Mouse (Mus musculus) right cerebral cortex, adult 18-20 months (tissue): ENCODE measurements around the gene 1600014C23Rik.

Source experiments
- DNase-seq: peaks from one replicate; pipeline ENCODE4 v3.0.0; 2022; ENCODE audit warnings: mixed read lengths

1600014C23Rik gene

GRCm38 (mm10) chr17:45751359-45751758 is 17.7 kb upstream of the 1600014C23Rik start:
- DNase-seq, result no peak

DNA sequence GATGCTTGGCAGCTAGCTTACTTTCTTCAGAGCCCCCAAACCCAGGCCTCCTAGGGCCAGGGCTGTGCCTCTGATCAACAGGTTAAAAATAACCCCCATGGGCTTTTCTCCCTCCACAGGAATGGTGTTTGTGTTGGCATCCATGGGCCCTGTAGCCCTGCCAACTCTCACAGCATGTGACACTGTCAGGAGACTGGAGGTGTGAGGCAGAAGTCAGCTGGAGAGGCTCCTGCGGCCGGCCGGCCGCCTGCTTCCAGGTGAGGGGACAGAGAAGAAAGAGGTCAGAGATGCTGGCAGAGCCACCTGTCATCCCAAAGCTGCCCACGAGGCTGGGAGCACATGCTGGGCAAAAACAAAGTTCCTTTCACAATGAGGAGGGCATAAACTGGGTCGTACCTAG is 15.5 kb upstream of the 1600014C23Rik start:
- no peak for DNase-seq

GRCm38 (mm10) chr17:45747858-45748785 is 14.5 kb upstream of the 1600014C23Rik start:
- peak; percentile 49 for DNase-seq

- no peak for DNase-seq
These were observed 13.6 kb upstream of the 1600014C23Rik start for GRCm38 (mm10) chr17:45747293-45747692.

DNA sequence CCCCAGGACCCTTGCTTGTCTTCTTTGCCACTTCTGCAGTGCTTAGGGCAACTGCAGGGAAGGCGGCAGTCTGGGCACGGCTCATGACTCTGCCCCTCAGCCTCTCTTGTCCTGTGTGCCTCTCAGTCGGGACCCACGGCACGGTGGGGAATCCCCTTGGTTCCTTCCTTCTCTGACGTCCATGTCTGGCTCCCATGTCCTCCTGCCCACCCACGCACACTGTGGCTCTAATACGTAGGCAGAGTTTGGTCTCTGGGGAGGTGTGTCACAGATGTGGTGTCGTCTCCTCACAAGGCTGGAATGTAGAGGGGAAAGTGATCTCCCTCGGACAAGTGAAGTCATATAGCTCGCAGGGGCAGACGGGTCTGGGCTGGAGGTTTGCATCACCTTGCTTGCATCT is 13.1 kb upstream of the 1600014C23Rik start:
- no peak for DNase-seq

DNA sequence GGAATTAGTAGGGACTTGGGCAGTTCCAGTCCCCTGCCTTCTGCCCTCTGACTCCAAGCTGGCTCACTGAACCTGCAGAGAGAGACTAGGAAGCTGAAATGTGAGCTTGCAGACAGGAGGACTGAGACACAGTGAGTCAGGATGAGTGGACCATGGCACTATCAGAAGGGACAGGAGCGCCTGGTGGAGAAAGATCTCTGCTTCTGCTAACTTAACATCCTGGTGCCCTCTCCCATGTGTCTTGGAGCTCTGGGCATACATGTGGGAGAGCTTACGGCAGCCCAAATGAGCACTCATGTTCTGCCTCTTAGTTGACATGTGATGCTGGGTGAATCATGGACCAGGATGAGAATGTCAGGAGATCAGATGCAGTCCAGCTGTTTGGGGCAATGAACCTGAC is 12.0 kb upstream of the 1600014C23Rik start:
- no peak for DNase-seq

DNA sequence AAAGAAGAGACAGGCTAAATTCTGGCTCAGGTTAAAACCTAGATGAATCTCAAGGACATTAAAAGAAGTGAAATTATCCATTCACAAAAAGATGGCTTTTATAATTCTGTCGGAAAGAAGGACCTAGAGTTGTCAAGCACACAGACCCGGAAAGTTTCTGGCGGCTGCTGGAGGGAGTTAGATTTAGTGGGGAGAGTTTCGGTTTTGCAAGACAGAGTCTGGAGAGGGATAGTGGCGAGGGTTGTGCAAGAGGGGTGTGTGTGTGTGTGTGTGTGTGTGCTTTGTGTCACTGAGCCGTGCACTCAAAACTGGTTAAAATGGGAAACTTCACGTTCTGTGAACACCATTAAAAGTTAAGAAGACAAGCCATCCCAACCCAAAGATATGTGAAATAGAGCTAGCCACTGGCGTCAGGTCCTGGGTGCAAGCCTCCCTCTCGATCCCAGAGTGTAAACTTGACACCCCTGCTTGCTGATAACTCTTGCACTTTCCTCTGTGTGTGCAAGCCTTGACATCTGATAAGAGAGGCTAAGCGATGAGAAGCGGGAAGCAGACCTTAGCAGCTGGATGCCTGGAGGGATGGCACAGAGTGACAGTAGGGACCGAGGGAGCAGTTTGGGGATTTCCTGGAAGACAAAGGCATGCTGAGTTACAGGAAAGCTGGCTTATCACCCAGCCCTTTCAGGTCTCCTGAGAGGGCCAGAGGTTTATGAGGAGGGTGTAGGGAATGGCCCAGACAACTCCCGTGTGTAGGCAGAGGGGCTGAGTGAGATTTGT is 8.9 kb upstream of the 1600014C23Rik start:
- DNase-seq, result no peak

- DNase-seq, result no peak
These were observed 3.5 kb upstream of the 1600014C23Rik start for GRCm38 (mm10) chr17:45737078-45737601.

DNA sequence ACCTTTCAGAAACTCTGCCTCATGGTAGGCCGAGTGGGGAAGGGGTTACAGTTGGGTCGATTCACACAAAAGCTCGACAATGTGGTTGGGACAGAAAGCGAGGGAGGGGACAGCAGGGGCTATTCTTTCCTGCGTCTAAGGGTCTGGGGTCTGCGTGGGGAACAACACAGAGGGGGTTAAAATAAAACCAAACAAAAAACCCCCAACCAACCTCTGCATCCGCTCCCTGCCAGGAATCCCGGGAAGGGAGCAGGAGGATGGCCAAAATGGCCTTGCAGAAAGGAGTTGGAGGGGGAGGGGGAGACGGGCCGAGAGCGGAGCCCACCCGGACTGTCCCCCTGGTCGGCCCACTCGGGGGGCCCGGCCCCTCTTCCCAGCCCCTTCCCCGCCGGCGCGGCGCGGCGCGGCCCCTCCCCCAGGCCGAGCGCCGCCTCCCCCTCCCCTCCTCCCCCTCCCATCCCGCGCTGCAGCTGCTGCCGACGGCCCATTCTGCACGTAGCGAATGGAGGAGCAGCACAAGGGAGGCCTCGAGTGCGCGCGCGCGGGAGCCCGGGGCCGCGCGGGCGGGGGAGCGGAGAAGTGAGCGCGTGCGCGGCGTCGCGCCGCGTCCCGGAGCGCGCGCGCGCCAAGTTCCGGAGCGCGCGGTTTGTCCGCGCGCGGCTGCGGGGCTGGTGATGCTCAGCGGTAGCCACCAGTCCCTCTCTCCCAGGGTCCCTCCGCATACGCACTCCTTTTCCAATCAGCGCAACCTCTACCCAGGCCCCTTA is 2.9 kb upstream of the 1600014C23Rik start:
- DNase-seq, result peak; percentile 93

DNA sequence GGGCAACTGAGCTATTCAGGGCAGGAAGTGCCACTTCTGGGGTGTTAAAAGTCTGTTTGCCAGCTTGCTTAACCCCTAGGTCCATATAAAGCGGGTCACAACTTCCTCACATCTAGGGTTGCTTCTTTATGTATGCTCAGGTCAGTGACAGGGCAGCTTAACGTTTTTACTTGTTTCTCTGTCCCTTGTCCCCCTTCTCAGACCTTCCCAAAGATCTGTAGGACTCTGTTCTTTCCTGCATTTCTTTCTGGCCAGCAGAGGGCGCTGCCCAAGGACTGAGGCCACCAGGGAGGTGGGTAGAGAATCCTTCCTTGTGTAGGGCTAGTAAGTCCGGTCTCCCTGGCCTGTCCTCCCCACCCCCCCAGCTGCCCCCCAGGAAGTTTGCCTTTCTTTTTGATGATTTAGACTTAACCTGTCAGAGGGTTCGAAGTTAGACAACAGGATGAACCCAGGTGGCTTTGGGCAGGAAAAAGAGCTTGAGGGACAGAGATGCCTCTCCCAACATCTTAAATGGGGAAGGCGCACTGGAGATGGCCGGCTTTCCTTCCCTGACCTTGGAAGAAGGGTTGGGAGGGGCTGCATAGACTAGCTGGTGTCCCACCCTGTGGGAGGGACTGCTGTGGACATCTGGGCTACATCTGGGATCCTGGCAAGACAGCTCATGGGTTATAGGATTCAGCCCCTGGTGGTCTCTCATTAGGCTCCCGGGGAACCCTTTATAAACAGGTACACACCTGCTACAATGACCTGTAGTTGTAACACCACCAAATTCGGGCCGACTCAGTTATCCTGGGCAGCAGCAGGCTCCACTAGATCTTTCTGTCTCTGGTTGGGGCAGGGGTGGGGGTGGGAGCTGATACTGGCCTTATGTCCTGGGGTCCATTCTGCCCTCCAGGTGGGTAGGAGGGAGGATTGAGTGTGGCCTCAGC is 2.0 kb upstream of the 1600014C23Rik start:
- peak; percentile 83 for DNase-seq

- DNase-seq, result no peak
These were observed 1.2 kb upstream of the 1600014C23Rik start for GRCm38 (mm10) chr17:45734881-45735280.

DNA sequence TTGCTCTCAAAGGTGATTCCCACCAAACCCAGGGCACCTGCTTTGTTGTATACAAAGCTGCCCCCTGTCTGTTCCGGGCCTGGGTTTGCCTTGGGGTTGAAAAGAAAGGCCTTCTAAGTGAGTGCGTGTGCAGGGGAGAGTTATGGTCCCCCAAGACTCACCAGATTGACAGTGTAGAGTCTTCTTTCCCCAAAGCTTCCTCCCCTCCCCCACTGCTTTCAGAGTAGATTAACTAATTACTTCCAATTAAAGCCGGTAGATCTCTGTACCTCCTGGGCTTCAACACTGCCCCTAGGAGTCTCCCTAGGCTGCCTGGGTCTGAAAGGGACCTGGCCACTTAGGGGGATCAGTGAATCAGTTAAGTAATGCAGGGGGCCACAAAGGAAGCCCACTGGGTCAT is 689 bp upstream of the 1600014C23Rik start:
- no peak for DNase-seq

DNA sequence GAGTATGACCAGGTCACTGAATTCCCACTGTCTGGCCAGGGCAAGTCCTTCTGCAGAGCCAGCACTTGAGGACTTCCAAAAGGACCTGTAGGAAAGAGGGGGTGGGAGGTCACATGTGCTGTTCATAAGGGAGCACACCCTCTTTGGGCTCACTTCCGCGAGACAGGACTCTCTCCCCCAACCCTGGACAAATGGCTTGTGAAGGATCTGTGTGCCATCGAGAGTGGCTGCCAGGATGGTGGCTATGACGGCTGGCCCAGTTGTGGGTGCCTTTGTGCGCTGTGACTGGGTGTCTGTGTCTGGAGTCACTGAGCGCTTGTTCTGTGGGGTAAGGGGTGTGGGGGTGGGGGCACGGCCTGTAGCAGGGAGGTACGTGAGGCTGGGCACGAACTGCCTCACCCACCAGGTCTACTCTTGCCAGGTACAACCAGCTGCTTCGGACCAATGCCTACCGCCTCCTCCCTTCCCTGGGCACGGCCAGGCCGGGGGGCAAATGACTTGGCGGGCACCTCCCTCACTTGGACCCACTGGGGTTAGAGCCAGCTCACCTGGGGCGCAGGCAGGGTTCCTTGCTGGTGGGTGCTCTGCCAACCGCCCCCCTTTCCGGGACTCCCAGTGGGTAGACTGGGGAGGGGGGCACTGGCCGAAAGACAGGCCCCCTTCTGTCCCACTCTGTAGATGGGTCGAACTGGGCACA is 458 bp downstream of the 1600014C23Rik start:
- DNase-seq, result peak; percentile 24

GRCm38 (mm10) chr17:45731172-45731864 is 2.3 kb downstream of the 1600014C23Rik start:
- peak; percentile 85 for DNase-seq

GRCm38 (mm10) chr17:45730696-45731095 is 2.9 kb downstream of the 1600014C23Rik start:
- no peak for DNase-seq

DNA sequence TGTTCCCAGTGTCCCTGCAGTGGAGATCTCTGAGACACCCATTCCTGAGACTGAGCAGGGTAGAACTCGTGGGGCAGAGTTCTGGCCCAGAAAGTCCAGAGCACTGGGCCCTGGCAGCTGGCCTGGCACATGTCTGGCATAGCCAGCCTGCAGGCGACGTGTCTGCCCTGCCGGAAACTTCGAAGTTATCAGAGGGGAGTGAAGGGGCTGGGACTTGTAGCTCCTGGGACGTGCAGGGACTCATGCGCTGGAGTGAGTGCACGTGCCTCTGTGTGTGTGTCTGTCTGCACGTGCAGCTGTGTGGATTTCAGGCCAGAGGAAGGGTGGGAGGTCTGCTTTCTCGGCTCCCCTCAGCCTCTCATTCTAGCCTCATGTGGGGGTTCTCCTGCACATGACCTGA is 4.3 kb downstream of the 1600014C23Rik start:
- no peak for DNase-seq

GRCm38 (mm10) chr17:45727983-45728723 is 5.5 kb downstream of the 1600014C23Rik start:
- DNase-seq, result no peak

- no peak for DNase-seq
These were observed 6.2 kb downstream of the 1600014C23Rik start for GRCm38 (mm10) chr17:45727481-45727880.

- DNase-seq, result no peak
These were observed 7.4 kb downstream of the 1600014C23Rik start for GRCm38 (mm10) chr17:45726249-45726648.

GRCm38 (mm10) chr17:45724574-45724921 is 9.1 kb downstream of the 1600014C23Rik start:
- no peak for DNase-seq
